Mouse (Mus musculus): ENCODE results near the gene Gpatch2l. TPM values are rescaled to one million over a fixed set of nuclear protein-coding genes. Genes with fewer than 3 reads are reported as not detected.

Gpatch2l gene
- polyA plus RNA-seq, 1 experiment, result not detected

DNA sequence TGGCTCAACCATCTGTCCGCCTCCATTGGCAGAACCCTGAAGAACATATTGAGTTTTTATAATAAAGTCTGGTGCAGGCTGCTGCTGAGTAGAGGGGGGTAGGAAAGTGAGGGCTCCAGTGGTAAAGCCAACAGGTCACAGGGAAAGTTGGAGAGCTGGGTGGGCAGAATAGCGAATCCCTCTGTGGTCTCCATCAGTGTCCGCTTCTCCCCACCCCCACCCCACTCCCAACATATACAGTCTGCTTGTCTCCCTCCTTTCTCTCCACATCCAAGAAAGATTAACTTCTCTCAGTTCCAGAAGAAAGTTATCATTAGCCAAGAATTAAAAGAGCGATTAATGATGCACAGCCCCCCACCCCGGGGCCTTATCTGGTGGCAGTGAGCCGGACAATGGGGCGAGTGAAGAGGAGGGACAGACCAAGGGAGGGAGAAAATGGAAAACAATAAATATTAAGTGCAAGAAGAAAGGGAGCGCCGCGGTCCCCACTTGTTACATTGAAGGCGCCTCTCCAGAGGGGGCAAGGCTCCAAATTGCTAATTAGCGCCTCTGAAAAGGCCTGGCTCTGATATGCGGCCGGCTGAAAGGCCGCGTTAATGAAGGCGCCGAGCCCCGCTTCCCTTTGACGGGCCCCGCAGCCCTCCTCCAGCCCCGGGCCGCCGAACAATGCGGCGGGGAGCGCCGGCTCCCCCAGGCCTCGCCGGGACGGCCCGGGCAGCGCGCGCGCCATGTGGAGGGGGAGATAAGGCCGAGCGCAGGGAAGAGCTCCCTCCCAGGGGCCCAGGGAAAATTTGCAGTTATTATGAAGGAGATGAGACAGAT lies 21.2 kb upstream of the Gpatch2l start:
- no peak for TF ChIP-seq CTCF (IDR thresholded peaks at IDR 0.05; ENCODE audit: insufficient read depth, low read depth, low read length)
- Histone ChIP-seq H3K4me1 (ENCODE audit: control insufficient read depth, insufficient read depth, low read length) (peaks cover 16% of the 10 kb centered on the region), H3K27ac (ENCODE audit: insufficient read depth, low read depth, low read length) (no peak overlapping the region), H3K4me3 (ENCODE audit: insufficient read depth, low read depth, low read length) (peak overlapping the region; percentile 32)
- WGBS, result 9% methylated on average over 36 of the region's 38 CpGs

- no peak overlapping the region for H3K4me3 ChIP-seq (ENCODE audit: insufficient read depth, low read depth, low read length)
- WGBS, result 53% methylated on average over 16 of the region's 16 CpGs
Observed at GRCm38 (mm10) chr12:86221074-86221703, 20.5 kb upstream of the Gpatch2l start.

DNA sequence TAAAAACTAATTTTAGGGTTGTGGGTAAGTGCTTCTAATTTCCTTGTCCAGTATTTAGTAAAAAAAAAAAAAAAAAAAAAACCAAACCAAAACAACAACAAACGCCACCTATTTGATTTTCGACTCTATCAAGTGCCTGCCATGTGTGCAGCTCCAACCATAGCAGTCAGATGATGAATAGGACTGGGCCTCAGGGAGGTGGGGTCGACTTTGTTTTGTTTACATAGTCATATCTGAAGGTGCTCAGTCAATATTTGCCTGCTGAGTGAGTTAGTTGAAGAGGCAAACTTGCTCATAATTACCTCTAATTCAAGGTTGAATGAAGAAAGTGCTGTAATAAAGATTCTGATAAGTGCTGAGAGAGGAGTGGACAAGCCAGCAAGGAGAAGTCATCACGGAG lies 7.4 kb upstream of the Gpatch2l start:
- WGBS, result 72% methylated on average over 4 of the region's 4 CpGs
- H3K4me1 ChIP-seq (ENCODE audit: control insufficient read depth, insufficient read depth, low read length), result no peaks in the 10 kb centered on the region
- H3K27ac ChIP-seq (ENCODE audit: insufficient read depth, low read depth, low read length), result no peak overlapping the region
- no peak overlapping the region for H3K4me3 ChIP-seq (ENCODE audit: insufficient read depth, low read depth, low read length)
- TF ChIP-seq POLR2A (IDR thresholded peaks at IDR 0.05; ENCODE audit: insufficient read depth, low read depth, low read length), result no peak
- TF ChIP-seq CTCF (IDR thresholded peaks at IDR 0.05; ENCODE audit: insufficient read depth, low read depth, low read length), result no peak

More at GRCm38 (mm10) chr12:86221074-86221703, 20.5 kb upstream of the Gpatch2l start:
- Histone ChIP-seq H3K27ac (ENCODE audit: insufficient read depth, low read depth, low read length) (no peak overlapping the region), H3K4me1 (ENCODE audit: control insufficient read depth, insufficient read depth, low read length) (peaks cover 16% of the 10 kb centered on the region)
- TF ChIP-seq CTCF (IDR thresholded peaks at IDR 0.05; ENCODE audit: insufficient read depth, low read depth, low read length) (no peak), POLR2A (IDR thresholded peaks at IDR 0.05; ENCODE audit: insufficient read depth, low read depth, low read length) (no peak)

DNA sequence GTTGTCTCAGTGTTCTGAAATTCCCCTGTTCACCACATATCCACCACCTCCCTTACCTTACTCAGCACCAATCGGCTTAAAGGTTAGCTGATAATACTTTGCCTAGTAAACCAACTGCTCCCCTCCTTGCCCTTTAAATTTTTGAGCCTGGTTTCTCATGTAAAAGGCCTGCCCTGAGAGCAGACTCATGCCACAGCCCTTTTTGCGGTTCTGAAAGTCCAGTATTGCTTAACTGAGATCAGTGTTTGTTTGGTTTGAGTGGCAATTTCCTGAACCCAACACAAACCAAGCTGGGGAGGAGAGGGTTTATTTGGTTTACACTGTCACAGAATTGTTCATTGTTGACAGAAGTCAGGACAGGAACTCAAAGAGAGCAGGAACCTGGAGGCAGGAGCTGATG lies 2.9 kb upstream of the Gpatch2l start:
- TF ChIP-seq CTCF (IDR thresholded peaks at IDR 0.05; ENCODE audit: insufficient read depth, low read depth, low read length), result no peak
- TF ChIP-seq POLR2A (IDR thresholded peaks at IDR 0.05; ENCODE audit: insufficient read depth, low read depth, low read length), result no peak
- 86% methylated on average over 2 of the region's 2 CpGs for WGBS
- H3K27ac ChIP-seq (ENCODE audit: insufficient read depth, low read depth, low read length), result no peak overlapping the region
- H3K4me3 ChIP-seq (ENCODE audit: insufficient read depth, low read depth, low read length), result no peak overlapping the region
- H3K4me1 ChIP-seq (ENCODE audit: control insufficient read depth, insufficient read depth, low read length), result no peaks in the 10 kb centered on the region

DNA sequence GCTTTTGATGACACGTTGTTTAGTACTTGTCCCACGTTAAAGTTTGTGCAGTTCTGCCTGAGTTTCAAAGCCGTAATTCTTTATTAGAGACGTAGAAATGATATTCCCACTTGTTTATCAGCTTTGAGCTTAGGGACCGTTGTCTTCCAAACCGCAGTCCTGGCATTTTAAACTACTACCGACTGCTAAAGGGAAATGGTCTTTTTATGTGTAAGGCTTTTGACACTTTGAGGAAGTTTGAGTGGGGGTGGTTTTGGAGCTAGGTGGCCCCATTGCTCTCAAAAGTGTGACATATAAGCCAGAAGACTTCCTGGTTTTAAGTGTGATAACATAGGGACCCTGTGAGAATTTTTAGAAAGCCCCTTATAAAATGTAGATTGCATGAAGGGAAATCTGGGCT lies 905 bp downstream of the Gpatch2l start:
- 6% methylated on average over 7 of the region's 7 CpGs for WGBS
- Histone ChIP-seq H3K4me1 (ENCODE audit: control insufficient read depth, insufficient read depth, low read length) (peaks cover 11% of the 10 kb centered on the region), H3K4me3 (ENCODE audit: insufficient read depth, low read depth, low read length) (peak overlapping the region; percentile 85), H3K27ac (ENCODE audit: insufficient read depth, low read depth, low read length) (no peak overlapping the region)
- no peak for TF ChIP-seq CTCF (IDR thresholded peaks at IDR 0.05; ENCODE audit: insufficient read depth, low read depth, low read length)
- no peak for TF ChIP-seq POLR2A (IDR thresholded peaks at IDR 0.05; ENCODE audit: insufficient read depth, low read depth, low read length)

DNA sequence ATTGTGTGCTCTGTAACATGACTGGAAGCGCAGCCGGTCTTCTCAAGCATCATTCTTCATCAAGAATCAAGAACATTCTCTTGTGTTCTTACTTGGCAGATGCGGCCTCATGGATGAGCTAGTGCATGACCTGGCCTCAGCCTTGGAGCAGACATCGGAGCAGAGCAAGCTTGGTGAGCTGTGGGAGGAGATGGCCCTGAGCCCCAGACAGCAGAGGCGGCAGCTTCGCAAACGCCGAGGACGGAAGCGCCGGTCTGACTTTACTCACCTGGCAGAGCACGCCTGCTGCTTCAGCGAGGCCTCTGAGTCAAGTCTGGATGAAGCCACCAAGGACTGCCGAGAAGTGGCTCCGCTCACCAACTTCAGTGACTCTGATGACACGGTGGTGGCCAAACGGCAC lies 2.3 kb downstream of the Gpatch2l start:
- Histone ChIP-seq H3K27ac (ENCODE audit: insufficient read depth, low read depth, low read length) (no peak overlapping the region), H3K4me3 (ENCODE audit: insufficient read depth, low read depth, low read length) (no peak overlapping the region), H3K4me1 (ENCODE audit: control insufficient read depth, insufficient read depth, low read length) (peaks cover 11% of the 10 kb centered on the region)
- 96% methylated on average over 17 of the region's 17 CpGs for WGBS
- no peak for TF ChIP-seq CTCF (IDR thresholded peaks at IDR 0.05; ENCODE audit: insufficient read depth, low read depth, low read length)
- no peak for TF ChIP-seq POLR2A (IDR thresholded peaks at IDR 0.05; ENCODE audit: insufficient read depth, low read depth, low read length)

DNA sequence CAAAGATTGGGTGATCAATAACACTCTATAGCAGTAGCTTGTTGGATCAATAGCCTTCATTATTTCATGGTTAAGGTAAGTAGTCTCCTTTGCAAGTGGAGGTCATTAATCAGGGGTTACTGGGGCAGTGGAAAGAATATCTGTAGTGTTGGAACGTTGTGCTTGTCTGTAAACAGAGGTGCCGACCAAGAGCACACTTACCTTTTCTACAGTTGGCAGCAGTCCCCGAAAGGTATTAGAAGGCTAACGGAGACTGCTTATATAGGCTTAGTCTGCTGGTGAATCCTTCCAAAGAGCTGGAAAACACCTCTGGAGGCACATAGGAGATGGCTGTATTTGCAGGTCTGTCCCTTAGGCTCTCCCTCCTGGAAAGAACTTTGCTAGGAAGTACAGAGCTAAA lies 8.5 kb downstream of the Gpatch2l start:
- no peak for TF ChIP-seq POLR2A (IDR thresholded peaks at IDR 0.05; ENCODE audit: insufficient read depth, low read depth, low read length)
- TF ChIP-seq CTCF (IDR thresholded peaks at IDR 0.05; ENCODE audit: insufficient read depth, low read depth, low read length), result no peak
- peaks cover 5% of the 10 kb centered on the region; the same call in 1 of the 2 replicates for H3K4me1 ChIP-seq (ENCODE audit: control insufficient read depth, insufficient read depth, low read length)
- 88% methylated on average over 4 of the region's 4 CpGs for WGBS

DNA sequence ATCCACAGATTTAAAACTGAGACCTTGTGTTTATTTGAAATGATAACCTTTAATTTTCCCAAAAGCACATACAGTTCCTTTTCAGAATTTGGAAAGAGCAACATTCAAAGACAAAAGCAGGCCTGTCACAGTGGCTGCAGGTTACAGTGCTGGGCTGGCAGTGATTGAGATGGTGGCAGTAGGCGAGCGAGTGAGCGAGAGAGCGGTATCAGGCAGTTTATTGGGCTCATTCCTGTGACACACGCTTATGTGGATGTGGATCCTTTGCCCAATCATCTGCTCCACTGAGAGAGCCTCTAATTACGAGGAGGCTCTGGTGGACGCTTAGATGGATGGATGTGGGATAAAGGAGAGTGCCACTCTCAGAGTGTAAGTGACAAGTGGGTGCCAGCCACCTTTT lies 13.3 kb downstream of the Gpatch2l start:
- no peak overlapping the region for H3K4me3 ChIP-seq (ENCODE audit: insufficient read depth, low read depth, low read length)
- 75% methylated on average over 7 of the region's 7 CpGs for WGBS
- peaks cover 3% of the 10 kb centered on the region; the same call in 1 of the 2 replicates for H3K4me1 ChIP-seq (ENCODE audit: control insufficient read depth, insufficient read depth, low read length)
- no peak for TF ChIP-seq POLR2A (IDR thresholded peaks at IDR 0.05; ENCODE audit: insufficient read depth, low read depth, low read length)
- TF ChIP-seq CTCF (IDR thresholded peaks at IDR 0.05; ENCODE audit: insufficient read depth, low read depth, low read length), result no peak
- H3K27ac ChIP-seq (ENCODE audit: insufficient read depth, low read depth, low read length), result no peak overlapping the region

More for the DNA sequence above, 8.5 kb downstream of the Gpatch2l start:
- Histone ChIP-seq H3K27ac (ENCODE audit: insufficient read depth, low read depth, low read length) (no peak overlapping the region), H3K4me3 (ENCODE audit: insufficient read depth, low read depth, low read length) (no peak overlapping the region)

- H3K4me1 ChIP-seq (ENCODE audit: control insufficient read depth, insufficient read depth, low read length), result peaks cover 21% of the 10 kb centered on the region
- WGBS, result 23% methylated on average over 9 of the region's 9 CpGs
- H3K27ac ChIP-seq (ENCODE audit: insufficient read depth, low read depth, low read length), result peak overlapping the region; percentile 27
- TF ChIP-seq POLR2A (IDR thresholded peaks at IDR 0.05; ENCODE audit: insufficient read depth, low read depth, low read length), result no peak
- no peak for TF ChIP-seq CTCF (IDR thresholded peaks at IDR 0.05; ENCODE audit: insufficient read depth, low read depth, low read length)
- H3K4me3 ChIP-seq (ENCODE audit: insufficient read depth, low read depth, low read length), result no peak overlapping the region
Observed at GRCm38 (mm10) chr12:86271626-86272025, 30.0 kb downstream of the Gpatch2l start.
